Mouse (Mus musculus) hindbrain, embryonic 15.5 days (tissue): ENCODE results near the gene Actr3. TPM values are rescaled to one million over a fixed set of nuclear protein-coding genes. Genes with fewer than 3 reads are reported as not detected.

Experiments used
- polyA plus RNA-seq: library from polyadenylated mRNA; unstranded; fragments of >200 nt; fragmentation: Nextera tagmentation; extraction: Ambion mirVana; gene quantifications from 2 replicates; pipeline ENCODE4 v1.2.1, GENCODE M21; 2015

Gene Actr3
- polyA plus RNA-seq, 1 experiment from 2014 or later = 234 TPM

Other genes with a start within 250 kb of the Actr3 start
- 34.8 and 35.8 TPM in 2 replicates for gene Slc35f5, start 124.9 kb upstream of the Actr3 start, polyA plus RNA-seq
- gene Gpr39, start 241.3 kb upstream of the Actr3 start, polyA plus RNA-seq = 0.13 and 0.17 TPM in 2 replicates